Mouse (Mus musculus) myocyte (in vitro differentiated cells): ENCODE data around the gene Fndc9.

Source experiments
- CEBPB ChIP-seq: IDR thresholded peaks from 2 replicates; pipeline ENCODE4 v1.6.1; 2011; ENCODE audit warnings: mild to moderate bottlenecking, moderate library complexity; ENCODE audit not compliant: poor library complexity, insufficient read depth, severe bottlenecking
- E2F4 ChIP-seq: IDR thresholded peaks from one replicate; pipeline ENCODE4 v1.6.1; 2011; ENCODE audit warnings: mild to moderate bottlenecking, control low read depth, moderate library complexity; ENCODE audit not compliant: insufficient read depth
- MAX ChIP-seq: IDR thresholded peaks from one replicate; pipeline ENCODE4 v1.6.1; 2011; ENCODE audit warnings: low read depth, mild to moderate bottlenecking, control low read depth
- POLR2A ChIP-seq: IDR thresholded peaks from one replicate; pipeline ENCODE4 v1.6.1; 2011; ENCODE audit warnings: low read depth, mild to moderate bottlenecking, control low read depth, moderate library complexity; ENCODE audit not compliant: insufficient read length
- POLR2AphosphoS2 ChIP-seq: IDR thresholded peaks from one replicate; pipeline ENCODE4 v1.6.1; 2011; ENCODE audit warnings: low read depth, control low read depth; ENCODE audit not compliant: insufficient read length
- TCF12 ChIP-seq: IDR thresholded peaks from one replicate; pipeline ENCODE4 v1.6.1; 2011; ENCODE audit warnings: mild to moderate bottlenecking, control low read depth; ENCODE audit not compliant: poor library complexity, insufficient read depth, severe bottlenecking
- TCF3 ChIP-seq: IDR thresholded peaks from one replicate; pipeline ENCODE4 v1.6.1; 2011; ENCODE audit warnings: low read depth, control low read depth; ENCODE audit not compliant: insufficient read length

GRCm38 (mm10) chr11:46233966-46234365 lies 1.4 kb upstream of the Fndc9 start:
- TF ChIP-seq POLR2A (no peak), TCF12 (no peak), MAX (no peak), E2F4 (no peak), POLR2AphosphoS2 (no peak), CEBPB (no peak), TCF3 (no peak)
